Mouse (Mus musculus) layer of hippocampus, postnatal 14 days (tissue): ENCODE results near the gene Syf2. TPM values are rescaled to one million over a fixed set of nuclear protein-coding genes. Genes with fewer than 3 reads are reported as not detected.
A peak's percentile ranks its signal among the peaks of the same experiment; 100 is the strongest.
"Not testable (repeated sequence)": the region's sequence is repeated elsewhere in the genome, so short reads cannot be mapped to it uniquely, and the experiment has no call there.

ENCODE experiments used
- DNase-seq, 2 experiments: peaks; one replicate each; pipeline ENCODE4 v3.0.0; 2021 to 2022; ENCODE audit warnings: low spot score in 2 of 2, mixed read lengths in 1 of 2
- long read RNA-seq, 2 experiments: library from polyadenylated mRNA; stranded (forward); transcript quantifications; one replicate each; pipeline ENCODE4 v2.0.0; 2021
- total RNA-seq, 2 experiments: library from RNA; stranded (reverse); gene quantifications; 2 replicates each; pipeline ENCODE4 v1.2.3; 2021

Gene Syf2
- 10 to 100 TPM; 42.6 to 43.8 TPM for total RNA-seq
- long read RNA-seq, experiment 1, transcript Syf2-201 (7 exons, 1,369 nt), result major isoform, 51 of 56 reads
- long read RNA-seq, experiment 1, partial matches to known transcripts, result 1 of 56 reads
- long read RNA-seq, experiment 1, other reads (novel, unspliced or antisense), result 4 of 56 reads
- long read RNA-seq, experiment 2, transcript Syf2-201 (7 exons, 1,369 nt), result major isoform, 66 of 74 reads
- long read RNA-seq, experiment 2, partial matches to known transcripts, result 6 of 74 reads
- long read RNA-seq, experiment 2, other reads (novel, unspliced or antisense), result 2 of 74 reads

DNA sequence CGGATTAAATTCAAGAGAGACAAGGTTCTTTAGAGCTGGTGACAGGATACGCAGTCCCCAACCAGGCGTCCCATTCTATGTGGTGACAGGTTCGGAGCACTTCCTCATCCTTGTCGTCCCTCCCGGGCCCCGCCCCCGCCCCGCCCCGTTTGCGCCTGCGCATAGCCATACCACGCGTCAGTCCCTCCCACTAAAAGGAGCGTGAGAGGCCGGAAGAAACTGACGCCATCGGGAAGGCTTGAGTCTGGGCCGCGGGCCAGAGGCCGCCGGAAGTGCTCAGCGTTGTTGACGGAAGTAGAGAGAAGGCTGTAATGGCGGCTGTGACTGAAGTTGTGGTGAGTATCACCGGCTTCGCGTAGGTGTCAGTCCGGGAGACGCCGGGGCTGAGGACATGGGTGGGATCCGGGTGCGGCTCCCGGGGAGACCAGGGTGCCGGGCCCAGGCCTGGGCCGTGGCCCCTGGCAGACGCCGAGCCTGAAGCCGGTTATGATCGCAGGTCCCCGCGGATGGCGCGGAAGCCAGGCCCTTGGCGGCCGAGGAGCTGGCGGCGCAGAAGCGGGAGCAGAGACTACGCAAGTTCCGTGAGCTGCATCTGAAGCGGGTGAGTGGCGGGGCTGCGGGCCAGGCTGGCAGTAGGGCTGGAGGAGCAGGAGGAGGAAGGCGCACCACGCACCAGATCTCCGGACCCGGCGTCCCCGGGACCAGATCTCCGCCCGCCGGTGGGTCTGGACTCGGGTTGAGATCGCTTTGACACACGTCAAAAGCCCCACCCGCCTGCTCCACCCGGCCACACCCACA is at the start of gene Syf2:
Syf2 (plus strand) TSS at position 215 of the 798 bp plus-strand sequence.
- peak; percentile 93 to 98 for DNase-seq

DNA sequence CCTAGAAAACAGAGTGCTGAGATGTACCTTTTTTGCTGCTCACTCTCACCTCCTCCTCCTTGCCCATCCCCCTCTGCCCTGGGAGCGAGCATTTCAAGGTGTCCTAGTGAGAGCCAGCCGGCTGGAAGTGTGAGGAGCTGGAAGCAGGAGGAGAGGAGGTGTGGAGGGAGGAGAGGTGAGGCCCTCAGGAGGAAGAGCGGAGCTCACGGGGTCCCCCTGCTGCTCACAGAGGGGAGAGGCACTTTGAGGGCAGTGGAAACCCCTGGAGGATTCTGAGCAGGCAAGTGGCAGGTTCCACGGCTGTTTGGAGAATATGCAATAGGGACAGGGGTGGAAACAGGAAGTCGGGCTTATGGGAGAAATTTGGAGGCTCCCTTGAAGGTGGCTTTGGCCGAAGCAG is 47.4 kb upstream of the Syf2 start:
- no peak for DNase-seq

DNA sequence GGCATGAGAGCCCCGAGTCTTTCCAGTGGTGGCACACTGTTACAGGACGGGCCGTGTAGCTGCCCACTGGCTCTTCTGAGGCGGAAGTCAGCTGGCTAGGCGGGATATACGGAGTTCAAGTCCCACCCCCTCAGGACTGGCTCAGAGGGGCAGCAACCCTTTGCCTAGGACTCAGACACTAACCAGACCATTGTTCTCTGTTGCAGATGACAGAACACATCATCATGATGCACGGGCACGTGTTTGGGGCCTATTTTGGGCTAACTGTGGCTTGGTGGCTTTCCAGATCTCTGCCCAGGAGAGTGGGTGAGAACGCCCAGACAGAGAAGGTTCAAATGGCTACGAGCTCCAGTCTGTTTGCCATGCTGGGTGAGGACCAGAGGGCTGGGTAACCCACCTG is 46.9 kb upstream of the Syf2 start:
- DNase-seq, result no peak

DNA sequence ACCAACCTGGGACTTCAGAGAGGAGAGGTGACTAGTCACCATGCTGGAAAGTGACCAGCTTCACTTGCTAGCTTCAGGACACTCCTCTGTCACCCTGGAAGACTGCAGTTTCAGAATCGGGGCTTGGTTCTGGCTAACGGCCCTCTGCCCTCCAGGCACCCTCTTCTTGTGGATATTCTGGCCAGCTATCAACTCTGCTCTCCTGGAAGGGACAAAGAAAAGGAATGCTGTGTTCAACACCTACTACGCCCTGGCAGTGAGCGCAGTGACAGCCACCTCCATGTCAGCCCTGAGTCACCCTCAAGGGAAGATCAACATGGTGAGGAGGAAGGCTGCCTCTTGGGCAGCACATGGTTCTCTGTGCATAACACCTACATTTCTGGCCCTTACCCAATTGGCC is 46.3 kb upstream of the Syf2 start:
- DNase-seq, result no peak

DNA sequence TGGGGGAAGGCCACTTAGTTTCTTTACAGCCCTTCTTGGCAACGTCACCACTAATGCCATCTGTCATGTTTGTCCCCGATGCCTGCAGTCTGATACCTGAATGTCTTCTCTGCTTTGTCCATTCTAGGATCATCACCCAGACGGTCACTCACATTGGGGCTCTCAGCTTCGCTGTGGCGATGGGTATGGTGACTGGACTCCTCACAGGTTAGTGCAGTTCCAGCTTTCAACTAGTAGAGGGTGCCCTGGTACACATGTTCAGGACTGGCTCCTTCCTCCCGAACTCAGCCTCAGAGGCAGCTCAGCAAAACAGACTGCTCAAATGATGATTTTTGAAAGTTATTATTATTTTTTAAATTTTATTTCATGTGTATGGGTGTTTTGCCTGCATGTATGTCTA is 38.6 kb upstream of the Syf2 start:
- DNase-seq, result peak; percentile 51 to 69

DNA sequence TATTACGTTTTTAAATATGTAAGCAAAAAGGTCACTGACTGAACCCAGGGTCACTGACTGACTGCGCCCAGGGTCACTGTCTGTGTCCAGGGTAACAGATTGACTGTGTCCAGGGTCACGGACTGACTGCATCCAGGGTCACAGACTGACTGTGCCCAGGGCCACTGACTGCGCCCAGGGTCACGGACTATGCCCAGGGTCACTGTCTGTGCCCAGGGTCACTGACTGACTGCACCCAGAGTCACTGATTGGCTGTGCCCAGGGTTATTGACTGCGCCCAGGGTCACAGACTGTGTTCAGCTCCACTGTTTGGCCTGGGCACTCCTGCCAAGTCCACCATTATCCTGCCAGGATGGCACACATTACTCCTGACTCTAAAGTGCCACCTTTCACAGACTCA is 33.4 kb upstream of the Syf2 start:
- no peak for DNase-seq

DNA sequence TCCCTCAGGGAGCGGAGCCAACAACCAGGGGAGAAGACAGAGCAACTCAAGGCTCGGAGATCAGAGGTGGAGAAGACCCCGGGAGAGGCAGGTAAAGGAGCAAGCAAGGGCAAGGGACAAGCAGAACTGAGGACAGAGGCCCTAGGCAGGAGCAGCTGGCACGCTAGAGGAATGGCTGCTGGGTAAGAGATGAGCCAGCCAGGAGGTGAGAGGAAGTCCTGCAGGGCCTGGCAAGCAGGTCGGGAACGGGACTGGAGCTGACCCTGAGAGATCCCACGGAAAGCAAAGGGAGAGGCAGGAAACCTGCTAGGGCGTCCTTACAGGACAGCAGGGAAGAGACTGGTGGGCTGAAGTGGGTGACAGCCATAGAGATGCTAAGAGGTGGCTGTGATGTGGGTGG is 29.6 kb upstream of the Syf2 start:
- DNase-seq, result no peak

DNA sequence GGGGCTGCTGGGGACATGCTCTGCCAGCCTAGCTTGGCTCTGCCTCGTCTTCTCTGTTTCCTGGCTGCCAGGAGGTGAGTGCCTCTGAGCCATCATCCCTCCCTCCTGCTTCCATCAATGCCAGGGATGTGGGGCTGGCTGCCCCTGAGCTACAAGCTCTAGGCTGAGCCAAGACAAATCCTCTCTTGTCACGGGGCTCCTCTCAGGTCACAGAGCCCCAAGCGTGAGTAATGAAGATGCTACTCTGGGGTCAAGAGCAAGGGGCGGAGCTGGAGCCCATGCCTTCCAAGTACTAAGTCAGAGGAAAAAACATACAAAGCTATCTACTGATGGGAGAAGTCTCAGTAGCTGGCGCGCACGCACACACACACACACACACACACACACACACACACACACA is 27.7 kb upstream of the Syf2 start:
- DNase-seq, result no peak

DNA sequence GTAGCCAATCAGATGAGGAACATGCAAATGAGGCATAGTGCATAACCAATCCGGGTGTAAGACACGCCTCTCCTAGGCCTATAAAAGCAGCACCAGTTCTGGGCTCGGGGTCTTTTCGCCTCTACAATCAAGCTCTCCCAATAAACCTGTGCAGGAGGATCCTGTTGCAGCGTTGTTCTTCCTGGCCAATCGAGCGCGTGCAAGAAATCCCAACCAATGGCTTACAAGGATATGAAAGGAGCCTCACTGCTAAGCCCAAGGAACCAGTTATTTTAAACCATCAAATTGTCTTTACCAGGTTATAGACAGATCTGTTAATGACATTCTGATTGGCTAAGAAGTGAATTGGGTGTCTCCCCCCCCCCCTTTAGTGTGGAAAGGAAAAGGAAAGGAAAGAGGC is 19.3 kb upstream of the Syf2 start:
- DNase-seq, result not testable (repeated sequence)

DNA sequence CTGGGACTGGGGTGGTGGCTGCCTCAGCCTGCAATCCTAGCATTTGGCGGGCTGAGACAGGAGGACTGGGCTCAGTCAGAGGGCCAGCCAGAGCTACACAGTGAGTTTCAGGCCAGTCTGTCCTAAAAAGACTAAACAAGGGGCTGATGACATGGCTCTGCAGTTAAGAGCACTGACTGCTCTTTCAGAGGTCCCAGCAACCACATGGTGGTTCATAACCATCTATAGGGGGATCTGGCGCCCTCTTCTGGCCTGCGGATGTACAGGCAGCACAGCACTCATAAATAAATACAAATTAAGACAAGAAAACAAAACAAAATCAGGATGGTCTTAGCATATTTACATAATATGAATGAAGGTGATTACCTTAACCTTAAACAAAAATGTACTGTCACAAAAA is 17.3 kb upstream of the Syf2 start:
- no peak for DNase-seq

DNA sequence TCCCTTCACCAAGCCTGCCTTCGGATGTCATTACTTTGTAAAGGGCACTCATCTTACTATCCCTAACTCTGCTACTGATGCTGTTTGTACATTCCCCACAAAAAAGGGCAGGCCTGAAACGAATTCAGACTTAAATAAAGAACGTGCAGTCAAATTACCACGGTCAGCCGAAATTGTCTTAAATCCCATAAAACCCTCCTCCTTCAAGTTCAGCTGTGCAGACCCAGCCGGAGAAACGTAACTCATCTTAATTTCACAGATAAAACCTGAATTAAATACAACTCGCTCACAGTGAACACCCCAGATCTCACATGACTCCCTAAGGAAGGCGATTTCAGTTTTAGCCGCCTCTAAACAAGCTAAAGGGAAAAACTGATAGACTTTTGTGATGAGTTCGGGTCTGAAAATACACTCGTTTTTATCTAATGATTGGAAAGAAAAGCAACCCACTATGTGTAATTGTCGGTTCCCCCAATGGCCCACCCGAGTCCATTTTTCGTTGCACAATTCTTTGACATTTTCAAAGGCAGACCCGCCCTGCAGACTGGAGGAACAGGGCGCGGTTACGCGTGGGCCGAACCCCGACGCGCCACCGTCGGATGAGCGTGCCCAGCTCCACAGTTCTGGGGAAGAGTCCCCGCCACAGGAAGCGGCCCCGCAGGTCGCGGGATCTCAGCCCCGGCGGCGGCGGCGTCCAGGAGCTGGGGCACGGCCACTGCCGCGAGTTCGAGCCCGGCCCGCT is 16.4 kb upstream of the Syf2 start:
- DNase-seq, result no peak

DNA sequence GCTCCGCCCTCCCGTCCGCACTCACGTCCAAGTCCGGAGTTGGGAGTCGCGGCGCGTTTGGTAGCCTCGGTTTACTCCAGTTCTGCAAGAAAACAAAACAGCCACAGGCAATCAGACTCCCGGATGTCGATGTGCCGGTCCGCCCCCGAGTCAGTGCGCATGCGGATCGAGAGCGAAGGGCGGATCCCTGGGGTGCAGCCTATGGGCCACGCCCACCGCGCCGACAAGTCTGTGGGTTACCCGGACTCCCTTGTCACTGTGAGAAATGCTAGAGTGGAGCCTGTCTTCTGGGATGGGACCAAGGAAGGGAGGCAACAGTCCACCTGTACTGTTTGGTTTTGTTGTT is 15.9 kb upstream of the Syf2 start, which contains the start of gene Tmem50a:
Tmem50a (minus strand) TSS at position 161 of the 346 bp plus-strand sequence.
- peak; percentile 84 to 93 for DNase-seq

DNA sequence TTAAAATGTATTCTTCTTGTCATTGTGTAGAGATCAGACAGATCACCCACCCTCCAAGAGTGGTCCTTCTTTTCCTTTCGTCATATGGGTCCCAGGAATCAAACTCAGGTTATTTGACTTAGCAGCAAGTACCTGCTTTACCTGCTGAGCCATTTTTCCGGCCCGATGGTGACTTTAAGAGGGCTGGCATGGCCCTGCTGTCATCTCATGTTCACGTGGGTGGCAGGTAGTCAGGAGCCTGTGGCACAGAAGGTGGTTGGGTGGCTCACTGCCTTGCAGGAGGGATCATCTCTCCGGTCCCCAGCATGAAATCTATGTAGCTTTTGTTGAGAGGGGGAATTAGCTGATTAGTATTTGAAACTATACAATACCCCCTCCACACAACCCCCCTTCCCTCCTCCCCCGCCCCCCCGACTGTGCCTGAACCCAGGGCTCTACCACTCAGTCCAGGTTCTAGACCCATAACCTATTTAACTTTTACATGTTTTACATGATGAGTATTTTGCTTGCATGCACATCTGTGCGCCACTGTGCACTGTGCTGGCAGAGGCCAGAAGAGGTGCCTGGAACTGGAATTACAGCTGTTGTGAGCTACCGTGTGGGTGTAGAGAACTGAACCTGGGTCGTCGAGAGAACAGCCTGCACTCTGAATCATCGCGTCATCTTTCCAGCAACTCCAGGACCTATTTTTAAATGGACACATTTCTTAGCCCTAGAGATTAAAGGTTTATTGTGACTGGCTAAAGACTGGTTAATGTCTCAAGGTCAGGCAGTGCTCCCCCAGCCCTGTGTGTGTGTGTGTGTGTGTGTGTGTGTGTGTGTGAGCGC is 15.3 kb upstream of the Syf2 start:
- no peak for DNase-seq

DNA sequence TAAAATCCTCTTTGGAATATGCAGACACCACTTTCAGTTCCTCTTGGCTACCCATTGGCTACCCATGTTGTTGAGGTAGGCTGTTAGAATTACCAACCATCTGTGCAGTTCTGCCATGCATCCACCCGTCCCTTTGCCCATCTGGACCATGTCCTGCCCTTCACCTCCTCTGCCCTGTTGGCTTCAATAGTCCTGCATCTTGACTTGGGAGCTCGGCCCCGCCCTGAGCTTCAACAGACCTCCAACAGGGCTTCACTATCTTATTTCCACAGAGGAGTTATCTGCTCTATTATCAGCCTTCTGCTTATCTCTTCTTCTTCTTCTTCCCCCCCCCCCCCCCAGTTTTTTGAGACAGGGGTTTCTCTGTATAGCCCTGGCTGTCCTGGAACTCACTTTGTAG is 13.5 kb upstream of the Syf2 start:
- DNase-seq, result no peak

DNA sequence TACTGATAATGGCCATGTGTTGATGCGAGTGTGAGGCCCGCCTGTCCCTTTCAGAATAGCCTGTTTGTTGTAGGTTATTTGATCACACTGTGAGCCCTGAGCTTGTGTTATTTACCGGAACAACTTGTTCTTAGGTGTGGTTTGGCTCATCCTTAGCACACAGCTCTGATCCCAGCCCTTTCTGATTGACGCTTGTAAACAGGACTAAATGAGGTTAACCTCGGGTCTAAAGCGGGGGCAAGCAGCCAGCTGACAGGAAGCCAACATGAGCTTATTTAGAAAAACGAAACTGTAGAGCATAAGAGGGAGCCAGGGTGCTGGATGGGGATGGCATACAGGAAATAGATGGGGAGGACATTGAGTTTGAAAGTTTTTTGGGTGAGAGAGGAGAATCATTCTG is 12.3 kb upstream of the Syf2 start:
- DNase-seq, result peak in 1 of 2 experiments; percentile 43

DNA sequence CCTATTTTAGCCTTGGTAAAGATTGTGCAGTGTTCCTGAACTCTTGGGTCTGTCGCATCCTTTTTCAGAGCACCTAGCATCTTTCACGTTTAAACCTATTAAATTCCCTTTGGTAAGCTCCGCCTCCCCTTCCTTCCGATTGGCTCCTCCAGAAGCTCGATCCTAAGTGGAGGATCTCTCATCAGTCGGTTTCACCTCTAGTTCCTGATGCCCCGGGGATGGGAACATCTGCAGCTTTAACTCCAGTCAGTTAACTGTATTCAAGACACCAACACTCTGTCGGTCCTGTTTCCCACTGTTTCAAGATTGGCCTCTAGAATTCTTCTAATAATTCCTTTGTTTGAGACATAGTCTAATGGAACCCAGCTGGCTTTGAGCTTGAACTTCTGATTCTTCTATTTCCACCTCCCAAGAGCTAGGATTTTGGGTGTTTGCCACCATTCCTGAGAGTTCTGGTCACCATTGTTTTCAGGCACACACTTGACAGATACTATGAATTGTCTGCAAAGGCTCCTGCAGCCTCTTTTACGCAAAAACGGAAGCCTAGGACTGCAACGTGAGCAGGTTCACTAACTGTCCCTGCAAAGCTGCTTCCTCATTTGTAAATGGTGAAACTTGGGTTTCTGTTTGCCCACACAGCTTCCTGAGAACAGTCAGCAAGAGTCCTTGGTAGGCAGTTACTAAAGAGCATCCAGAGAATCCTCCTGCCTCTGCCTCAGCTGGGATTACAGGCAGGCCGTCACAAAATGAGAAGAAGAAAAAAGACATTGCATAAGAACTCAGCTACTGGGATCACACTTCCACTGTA is 10.8 kb upstream of the Syf2 start:
- no peak for DNase-seq

DNA sequence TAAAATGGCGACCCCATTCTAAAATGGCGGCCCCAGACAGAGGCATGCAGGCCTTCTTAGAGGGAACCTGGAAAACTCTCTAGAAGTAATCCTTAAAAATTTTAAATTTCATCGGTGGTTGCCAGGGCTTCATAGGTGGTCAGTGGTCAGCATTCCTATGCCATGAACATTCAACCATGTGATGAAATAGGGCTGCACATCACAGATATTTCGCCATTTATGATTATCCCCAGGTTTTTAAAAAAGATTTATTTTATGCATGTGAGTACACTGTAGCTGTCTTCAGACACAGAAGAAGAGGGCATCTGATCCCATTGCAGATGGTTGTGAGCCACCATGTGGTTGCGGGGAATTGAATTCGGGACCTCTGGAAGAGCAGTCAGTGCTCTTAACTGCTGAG is 10.1 kb upstream of the Syf2 start:
- DNase-seq, result no peak

DNA sequence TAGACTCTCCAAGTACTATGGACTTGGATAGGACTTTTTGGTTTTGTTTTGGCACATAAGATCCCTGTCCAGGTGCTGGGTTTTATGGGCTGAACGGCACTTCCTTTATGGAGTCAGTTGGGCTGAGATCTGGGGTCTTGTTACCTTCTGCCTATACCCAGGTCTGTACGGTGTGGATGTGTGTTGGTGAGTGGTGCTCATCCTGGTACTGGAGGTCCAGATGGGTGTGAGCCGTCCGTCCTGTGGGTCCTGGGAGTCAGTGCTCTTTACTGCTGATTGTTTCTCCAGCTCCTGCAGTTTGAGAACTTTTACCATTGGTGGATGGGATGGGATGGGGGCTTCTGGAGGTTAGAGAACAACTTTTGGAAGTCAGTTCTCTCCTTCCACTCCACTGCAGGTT is 9.0 kb upstream of the Syf2 start:
- no peak for DNase-seq

DNA sequence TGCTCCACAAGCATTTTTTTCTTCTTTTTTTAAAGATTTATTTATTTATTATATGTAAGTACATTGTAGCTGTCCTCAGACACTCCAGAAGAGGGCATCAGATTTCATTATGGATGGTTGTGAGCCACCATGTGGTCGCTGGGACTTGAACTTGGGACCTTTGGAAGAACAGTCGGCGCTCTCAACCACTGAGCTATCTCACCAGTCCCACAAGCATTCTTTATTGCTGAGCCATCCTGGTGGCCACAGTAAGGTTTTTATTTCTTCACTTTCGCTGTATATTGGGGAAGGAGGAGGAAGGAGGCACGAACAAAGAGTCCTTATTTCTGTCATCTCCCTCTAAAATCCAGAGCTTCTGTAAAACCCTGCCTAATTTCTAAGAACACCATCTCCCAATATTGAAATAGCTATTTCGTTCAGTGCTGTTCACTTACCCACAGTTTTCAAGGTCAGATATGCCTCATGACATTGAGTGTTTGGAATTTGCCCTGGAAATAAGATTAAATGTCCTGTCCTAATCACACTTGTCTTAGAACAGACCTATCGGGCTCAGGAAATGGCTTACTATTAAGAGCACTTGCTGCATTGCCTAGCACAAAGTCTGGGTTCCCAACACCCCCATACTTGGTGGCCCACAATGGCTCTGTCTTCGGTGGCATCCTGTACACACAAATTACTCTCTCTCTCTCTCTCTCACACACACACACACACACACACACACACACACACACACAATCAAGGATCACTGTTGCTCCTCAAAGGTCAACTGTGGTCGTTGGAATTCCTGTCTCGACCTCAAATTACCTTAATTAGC is 8.4 kb upstream of the Syf2 start:
- DNase-seq, result no peak

DNA sequence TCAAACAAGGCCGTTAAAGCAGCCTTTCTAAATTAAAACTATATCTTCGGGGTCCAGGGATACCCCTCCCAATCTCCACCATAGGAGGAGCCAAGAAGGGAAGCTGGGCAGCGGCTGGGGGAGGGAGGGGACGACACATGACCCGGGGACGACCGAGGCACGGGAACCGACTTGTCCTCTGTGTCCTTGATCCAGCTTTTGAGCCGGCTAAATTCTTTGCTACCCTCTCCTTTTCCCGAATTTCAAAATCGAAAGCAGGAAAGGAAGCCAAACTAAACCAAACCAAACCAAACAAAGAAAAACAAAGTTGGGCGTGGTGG is 7.8 kb upstream of the Syf2 start:
- peak in 1 of 2 experiments; percentile 67 for DNase-seq
